Mouse (Mus musculus): ENCODE data around the gene Ankef1. TPM values are rescaled to one million over a fixed set of nuclear protein-coding genes. Genes with fewer than 3 reads are reported as not detected.

Gene Ankef1
- total and polyA plus RNA-seq, 3 experiments: not detected

- Histone ChIP-seq H3K27me3 (replicated peaks) (no peaks in the 10 kb centered on the region), H3K9me3 (replicated peaks; ENCODE audit: low read length) (peaks cover 14% of the 10 kb centered on the region), H3K36me3 (replicated peaks in 1 of 2; ENCODE audit: control insufficient read depth in 1 of 2, insufficient read depth in 1 of 2, low read length in 1 of 2) (no peaks in the 10 kb centered on the region), H3K4me1 (ENCODE audit: control insufficient read depth in 1 of 2, insufficient read depth in 2 of 2) (no peaks in the 10 kb centered on the region), H3K9ac (ENCODE audit: insufficient read depth, low read depth) (no peak overlapping the region), H3K4me3 (replicated peaks in 1 of 3; ENCODE audit: low read depth in 2 of 3, low read length in 2 of 3, poor library complexity in 1 of 3) (no peak overlapping the region), H3K4me2 (ENCODE audit: insufficient read depth, low read depth, poor library complexity, severe bottlenecking) (no peak overlapping the region), H3K27ac (ENCODE audit: insufficient read depth, low read depth) (no peak overlapping the region), H3K79me2 (replicated peaks; ENCODE audit: control insufficient read depth, extremely low read depth, insufficient read depth, poor library complexity, severe bottlenecking) (no peaks in the 10 kb centered on the region)
- TF ChIP-seq E2F4 (IDR thresholded peaks at IDR 0.05; ENCODE audit: insufficient replicate concordance, low read depth, low read length): no peak
- TF ChIP-seq TCF12 (IDR thresholded peaks at IDR 0.05; ENCODE audit: low read depth, low read length): no peak
- TF ChIP-seq MAZ (IDR thresholded peaks at IDR 0.05; ENCODE audit: low read depth, low read length): no peak
- TF ChIP-seq MYC (IDR thresholded peaks at IDR 0.05; ENCODE audit: low read depth, low read length): no peak
- TF ChIP-seq TBP (conservative IDR thresholded peaks at IDR 0.05; ENCODE audit: low read depth, low read length): no peak
- TF ChIP-seq USF1 (IDR thresholded peaks at IDR 0.05; ENCODE audit: low read depth, low read length): no peak
- TF ChIP-seq RAD21 (IDR thresholded peaks at IDR 0.05; ENCODE audit: low read depth, low read length): no peak
- no peak for TF ChIP-seq CHD1 (IDR thresholded peaks at IDR 0.05; ENCODE audit: low read depth, low read length)
- no peak for TF ChIP-seq BHLHE40 (IDR thresholded peaks at IDR 0.05; ENCODE audit: low read depth, low read length)
- TF ChIP-seq ZMIZ1 (IDR thresholded peaks at IDR 0.05; ENCODE audit: low read depth, low read length): no peak
- TF ChIP-seq JUN (IDR thresholded peaks at IDR 0.05; ENCODE audit: insufficient read depth, low read depth, low read length): no peak
- no peak for TF ChIP-seq NRF1 (IDR thresholded peaks at IDR 0.05; ENCODE audit: low read depth, low read length)
- no peak for TF ChIP-seq ZC3H11A (IDR thresholded peaks at IDR 0.05; ENCODE audit: low read depth, low read length)
- no peak for DNase-seq (ENCODE audit: extremely low read depth)
- in situ Hi-C loops (cut with MboI; ENCODE audit: low pct_ligation_motif_present, low pct_unique_long_range_greater_than_20kb, low sequenced_read_pairs): no loop called here
- dilution Hi-C loops (cut with MboI; ENCODE audit: extremely low pct_ligation_motif_present, extremely low pct_unique_long_range_greater_than_20kb, low sequenced_read_pairs): no loop called here
Observed at GRCm38 (mm10) chr2:136601206-136601605, 99.5 kb downstream of the Ankef1 start.

Other genes with a start within 250 kb of the Ankef1 start
- not detected in 2 replicates for gene Pak7, start 113.9 kb upstream of the Ankef1 start, total RNA-seq (2012; rRNA removed)
- not detected in 2 replicates for gene Pak7, start 113.9 kb upstream of the Ankef1 start, total RNA-seq (2014; rRNA removed)
- not detected in 2 replicates for gene Pak7, start 113.9 kb upstream of the Ankef1 start, polyA plus RNA-seq (2012; ENCODE audit: insufficient read length, low read depth)
- gene Snap25, start 211.5 kb downstream of the Ankef1 start, total RNA-seq (2012; rRNA removed): not detected in 2 replicates
- gene Snap25, start 211.5 kb downstream of the Ankef1 start, total RNA-seq (2014; rRNA removed): not detected in 2 replicates
- 0.11 and 0.35 TPM in 2 replicates for gene Snap25, start 211.5 kb downstream of the Ankef1 start, polyA plus RNA-seq (2012; ENCODE audit: insufficient read length, low read depth)